Mouse (Mus musculus): ENCODE data around the gene Tpi1.

GRCm38 (mm10) chr6:124829799-124830700, 16.0 kb upstream of the Tpi1 start:
- peak; percentile 33 to 74 for TF ChIP-seq POLR2A (IDR thresholded peaks at IDR 0.05; ENCODE audit: control insufficient read depth in 1 of 2, insufficient read depth in 1 of 2, low read depth in 1 of 2, low read length in 2 of 2, poor library complexity in 1 of 2)
- peak; percentile 90 for TF ChIP-seq E2F4 (IDR thresholded peaks at IDR 0.05; ENCODE audit: borderline replicate concordance, low read depth, low read length)
- no peak for TF ChIP-seq TAL1 (IDR thresholded peaks at IDR 0.05; ENCODE audit: low read length)
- 0 out of 2 replicates have a peak, but pooled peaks have one; percentile 45 for TF ChIP-seq ETS1 (IDR thresholded peaks at IDR 0.05; ENCODE audit: low read depth, low read length)
- peak; percentile 61 for TF ChIP-seq TBP (IDR thresholded peaks at IDR 0.05; ENCODE audit: low read depth, low read length)
- peak; percentile 89 for TF ChIP-seq SIN3A (IDR thresholded peaks at IDR 0.05; ENCODE audit: low read length)
- peak; percentile 89 for TF ChIP-seq POLR2AphosphoS2 (IDR thresholded peaks at IDR 0.05; ENCODE audit: low read length)
- TF ChIP-seq HCFC1 (IDR thresholded peaks at IDR 0.05; ENCODE audit: low read depth, low read length), result peak; percentile 63
- TF ChIP-seq GABPA (IDR thresholded peaks at IDR 0.05; ENCODE audit: low read depth, low read length), result no peak
- TF ChIP-seq ZC3H11A (IDR thresholded peaks at IDR 0.05; ENCODE audit: low read depth, low read length), result no peak
- TF ChIP-seq NELFE (IDR thresholded peaks at IDR 0.05; ENCODE audit: low read depth, low read length), result peak; percentile 43
- TF ChIP-seq CTCF (IDR thresholded peaks at IDR 0.05 in 2 of 3, conservative IDR thresholded peaks at IDR 0.05 in 1 of 3; ENCODE audit: control insufficient read depth in 1 of 3, insufficient read depth in 1 of 3, low read depth in 2 of 3, low read length in 3 of 3, poor library complexity in 1 of 3, severe bottlenecking in 1 of 3), result no peak
- no peak for TF ChIP-seq USF1 (IDR thresholded peaks at IDR 0.05; ENCODE audit: low read depth, low read length)
- TF ChIP-seq EP300 (IDR thresholded peaks at IDR 0.05; ENCODE audit: low read depth in 1 of 2, low read length in 2 of 2), result no peak
